Mouse (Mus musculus) limb, embryonic 13.5 days (tissue): ENCODE data around the gene Lhfp. TPM values are rescaled to one million over a fixed set of nuclear protein-coding genes. Genes with fewer than 3 reads are reported as not detected.

ENCODE experiments used
- ATAC-seq: fragments of 200-750 bp; cut with Nextera tagmentation; 2 replicates; pipeline ENCODE4 v1.8.0; 2017; ENCODE audit warnings: low read depth, moderate number of reproducible peaks, moderate TSS enrichment; ENCODE audit not compliant: low FRiP score
- H3K27ac ChIP-seq: fragments of 300-500 bp; sonication (generic); 2 replicates; pipeline ENCODE4 v1.5.1; 2015; ENCODE audit warnings: inconsistent platforms, mild to moderate bottlenecking, moderate library complexity
- H3K27me3 ChIP-seq: fragments of 300-500 bp; sonication (generic); 2 replicates; pipeline ENCODE4 v1.6.1; 2015; ENCODE audit warnings: mild to moderate bottlenecking, inconsistent platforms
- H3K36me3 ChIP-seq: fragments of 300-500 bp; sonication (generic); 2 replicates; pipeline ENCODE4 v1.6.1; 2015; ENCODE audit warnings: inconsistent platforms, mild to moderate bottlenecking, moderate library complexity
- H3K4me1 ChIP-seq: fragments of 300-500 bp; sonication (generic); 2 replicates; pipeline ENCODE4 v1.6.1; 2015; ENCODE audit warnings: inconsistent platforms
- H3K4me2 ChIP-seq: fragments of 300-500 bp; sonication (generic); replicated peaks from 2 replicates; pipeline ENCODE4 v1.6.1; 2015; ENCODE audit warnings: inconsistent platforms, mild to moderate bottlenecking, moderate library complexity
- H3K4me3 ChIP-seq: fragments of 300-500 bp; sonication (generic); 2 replicates; pipeline ENCODE4 v1.5.1; 2015; ENCODE audit warnings: moderate library complexity, mild to moderate bottlenecking, inconsistent platforms
- H3K9ac ChIP-seq: fragments of 300-500 bp; sonication (generic); 2 replicates; pipeline ENCODE4 v1.6.1; 2015; ENCODE audit warnings: mild to moderate bottlenecking, inconsistent platforms
- H3K9me3 ChIP-seq: fragments of 300-500 bp; sonication (generic); 2 replicates; pipeline ENCODE4 v1.6.1; 2016; ENCODE audit warnings: inconsistent platforms
- WGBS: fragments of 180-500 bp; shearing (Covaris S2); methylation state at CpG from one replicate; pipeline ENCODE4 v1.1.7; 2015; 5-methylcytosine and 5-hydroxymethylcytosine counted together
- polyA plus RNA-seq: library from polyadenylated mRNA; unstranded; fragments of >200 nt; fragmentation: Nextera tagmentation; extraction: Ambion mirVana; gene quantifications from 2 replicates; pipeline ENCODE4 v1.2.1, GENCODE M21; 2015

The Lhfp gene
- polyA plus RNA-seq, 1 experiment from 2014 or later = 98.0 TPM

- Histone ChIP-seq H3K4me1 (peaks cover 18% of the 10 kb centered on the region), H3K36me3 (no peaks in the 10 kb centered on the region), H3K4me3 (no peak overlapping the region), H3K4me2 (no peak overlapping the region), H3K9me3 (no peaks in the 10 kb centered on the region), H3K27ac (no peak overlapping the region), H3K27me3 (no peaks in the 10 kb centered on the region), H3K9ac (no peak overlapping the region)
- WGBS = 85% methylated on average over 4 of the region's 4 CpGs
- no peak for ATAC-seq
Observed at GRCm38 (mm10) chr3:53074264-53074663, 32.9 kb downstream of the Lhfp start.

- Histone ChIP-seq H3K27ac (no peak overlapping the region; the same call in 1 of the 2 replicates), H3K9ac (no peak overlapping the region), H3K4me3 (no peak overlapping the region), H3K27me3 (no peaks in the 10 kb centered on the region), H3K36me3 (no peaks in the 10 kb centered on the region), H3K4me2 (no peak overlapping the region), H3K4me1 (peaks cover 18% of the 10 kb centered on the region), H3K9me3 (no peaks in the 10 kb centered on the region)
- no peak for ATAC-seq
- WGBS = 60% methylated on average over 3 of the region's 3 CpGs
Observed at GRCm38 (mm10) chr3:53074761-53075160, 33.4 kb downstream of the Lhfp start.

- H3K9ac ChIP-seq = no peak overlapping the region
- H3K27ac ChIP-seq = no peak overlapping the region
- no peaks in the 10 kb centered on the region for H3K9me3 ChIP-seq
- peaks cover 4% of the 10 kb centered on the region for H3K4me1 ChIP-seq
- WGBS = 91% methylated on average over 6 of the region's 6 CpGs
- H3K36me3 ChIP-seq = no peaks in the 10 kb centered on the region; the same call in 1 of the 2 replicates
- H3K27me3 ChIP-seq = no peaks in the 10 kb centered on the region
- ATAC-seq = no peak
- no peak overlapping the region for H3K4me2 ChIP-seq
- H3K4me3 ChIP-seq = no peak overlapping the region
Observed at GRCm38 (mm10) chr3:53080286-53080685, 39.0 kb downstream of the Lhfp start.

- Histone ChIP-seq H3K4me3 (no peak overlapping the region), H3K27me3 (no peaks in the 10 kb centered on the region), H3K9ac (no peak overlapping the region), H3K36me3 (no peaks in the 10 kb centered on the region; the same call in 1 of the 2 replicates), H3K4me1 (peaks cover 4% of the 10 kb centered on the region), H3K4me2 (no peak overlapping the region), H3K9me3 (no peaks in the 10 kb centered on the region), H3K27ac (no peak overlapping the region)
- no peak for ATAC-seq
- 93% methylated on average over 8 of the region's 8 CpGs for WGBS
Observed at GRCm38 (mm10) chr3:53080710-53081109, 39.4 kb downstream of the Lhfp start.

GRCm38 (mm10) chr3:53083717-53084116 lies 42.4 kb downstream of the Lhfp start:
- Histone ChIP-seq H3K4me2 (no peak overlapping the region), H3K4me1 (peaks cover 23% of the 10 kb centered on the region), H3K36me3 (no peaks in the 10 kb centered on the region; the same call in 1 of the 2 replicates), H3K27me3 (no peaks in the 10 kb centered on the region), H3K27ac (no peak overlapping the region), H3K9me3 (no peaks in the 10 kb centered on the region), H3K4me3 (no peak overlapping the region), H3K9ac (no peak overlapping the region)
- ATAC-seq = no peak
- 90% methylated on average over 5 of the region's 5 CpGs for WGBS

- peaks cover 23% of the 10 kb centered on the region for H3K4me1 ChIP-seq
- ATAC-seq = no peak
- 92% methylated on average over 8 of the region's 8 CpGs for WGBS
Observed at GRCm38 (mm10) chr3:53084806-53085205, 43.5 kb downstream of the Lhfp start.

GRCm38 (mm10) chr3:53086481-53087155 lies 45.3 kb downstream of the Lhfp start:
- Histone ChIP-seq H3K9me3 (no peaks in the 10 kb centered on the region), H3K4me1 (peaks cover 25% of the 10 kb centered on the region), H3K36me3 (no peaks in the 10 kb centered on the region; the same call in 1 of the 2 replicates), H3K27me3 (no peaks in the 10 kb centered on the region), H3K4me2 (peak overlapping the region; percentile 34), H3K27ac (no peak overlapping the region), H3K4me3 (no peak overlapping the region), H3K9ac (no peak overlapping the region)
- no peak for ATAC-seq
- 68% methylated on average over 7 of the region's 7 CpGs for WGBS

More at GRCm38 (mm10) chr3:53084806-53085205, 43.5 kb downstream of the Lhfp start:
- Histone ChIP-seq H3K4me2 (no peak overlapping the region), H3K9ac (no peak overlapping the region), H3K27ac (no peak overlapping the region), H3K36me3 (no peaks in the 10 kb centered on the region; the same call in 1 of the 2 replicates), H3K4me3 (no peak overlapping the region), H3K27me3 (no peaks in the 10 kb centered on the region), H3K9me3 (no peaks in the 10 kb centered on the region)

- Histone ChIP-seq H3K36me3 (no peaks in the 10 kb centered on the region; the same call in 1 of the 2 replicates), H3K4me3 (no peak overlapping the region), H3K4me2 (peak overlapping the region; percentile 34), H3K9me3 (no peaks in the 10 kb centered on the region), H3K9ac (no peak overlapping the region), H3K27ac (no peak overlapping the region), H3K27me3 (no peaks in the 10 kb centered on the region), H3K4me1 (peaks cover 25% of the 10 kb centered on the region)
- no peak for ATAC-seq
- WGBS = 24% methylated on average over 8 of the region's 8 CpGs
Observed at GRCm38 (mm10) chr3:53087156-53087805, 46.0 kb downstream of the Lhfp start.

GRCm38 (mm10) chr3:53089921-53090320 lies 48.6 kb downstream of the Lhfp start:
- H3K4me3 ChIP-seq = no peak overlapping the region
- no peaks in the 10 kb centered on the region for H3K9me3 ChIP-seq
- H3K27ac ChIP-seq = no peak overlapping the region
- peaks cover 25% of the 10 kb centered on the region for H3K4me1 ChIP-seq
- H3K9ac ChIP-seq = no peak overlapping the region
- no peaks in the 10 kb centered on the region for H3K27me3 ChIP-seq
- H3K36me3 ChIP-seq = peaks cover 2% of the 10 kb centered on the region
- H3K4me2 ChIP-seq = no peak overlapping the region
- no peak for ATAC-seq
- WGBS = 86% methylated on average over 2 of the region's 2 CpGs

- no peak overlapping the region for H3K4me2 ChIP-seq
- WGBS = 88% methylated on average over 3 of the region's 3 CpGs
Observed at GRCm38 (mm10) chr3:53100210-53100609, 58.9 kb downstream of the Lhfp start.

GRCm38 (mm10) chr3:53100803-53101202 lies 59.5 kb downstream of the Lhfp start:
- 51% methylated on average over 6 of the region's 6 CpGs for WGBS
- no peak for ATAC-seq
- H3K4me1 ChIP-seq = peaks cover 25% of the 10 kb centered on the region

More at GRCm38 (mm10) chr3:53100210-53100609, 58.9 kb downstream of the Lhfp start:
- peaks cover 20% of the 10 kb centered on the region for H3K4me1 ChIP-seq
- H3K36me3 ChIP-seq = no peaks in the 10 kb centered on the region
- no peak overlapping the region for H3K27ac ChIP-seq
- no peak overlapping the region for H3K4me3 ChIP-seq
- no peaks in the 10 kb centered on the region for H3K9me3 ChIP-seq
- no peak for ATAC-seq
- H3K27me3 ChIP-seq = peaks cover 5% of the 10 kb centered on the region; the same call in 1 of the 2 replicates
- no peak overlapping the region for H3K9ac ChIP-seq

GRCm38 (mm10) chr3:53101711-53102110 lies 60.4 kb downstream of the Lhfp start:
- ATAC-seq = no peak
- H3K9me3 ChIP-seq = no peaks in the 10 kb centered on the region
- no peak overlapping the region for H3K27ac ChIP-seq
- H3K36me3 ChIP-seq = no peaks in the 10 kb centered on the region
- H3K4me2 ChIP-seq = peak overlapping the region; percentile 12; the same call in 1 of the 2 replicates
- 38% methylated on average over 6 of the region's 6 CpGs for WGBS
- no peak overlapping the region for H3K9ac ChIP-seq
- peaks cover 28% of the 10 kb centered on the region for H3K4me1 ChIP-seq
- H3K27me3 ChIP-seq = peaks cover 5% of the 10 kb centered on the region; the same call in 1 of the 2 replicates
- no peak overlapping the region for H3K4me3 ChIP-seq

More at GRCm38 (mm10) chr3:53100803-53101202, 59.5 kb downstream of the Lhfp start:
- Histone ChIP-seq H3K4me2 (no peak overlapping the region), H3K36me3 (no peaks in the 10 kb centered on the region), H3K9ac (no peak overlapping the region), H3K4me3 (no peak overlapping the region), H3K9me3 (no peaks in the 10 kb centered on the region), H3K27ac (no peak overlapping the region), H3K27me3 (peaks cover 5% of the 10 kb centered on the region; the same call in 1 of the 2 replicates)
